Mouse (Mus musculus) E14TG2a.4 (cell line): ENCODE measurements around the gene Col1a1.

Source experiments
- CTCF ChIP-seq: conservative IDR thresholded peaks from 2 replicates; pipeline ENCODE4 v1.5.1; 2014; ENCODE audit warnings: low read length
- NANOG ChIP-seq: IDR thresholded peaks from 2 replicates; pipeline ENCODE4 v1.6.1; 2014; ENCODE audit warnings: borderline replicate concordance, low read length, mixed read lengths
- POU5F1 ChIP-seq: IDR thresholded peaks from 2 replicates; pipeline ENCODE4 v1.6.1; 2014; ENCODE audit warnings: low read length, borderline replicate concordance

DNA sequence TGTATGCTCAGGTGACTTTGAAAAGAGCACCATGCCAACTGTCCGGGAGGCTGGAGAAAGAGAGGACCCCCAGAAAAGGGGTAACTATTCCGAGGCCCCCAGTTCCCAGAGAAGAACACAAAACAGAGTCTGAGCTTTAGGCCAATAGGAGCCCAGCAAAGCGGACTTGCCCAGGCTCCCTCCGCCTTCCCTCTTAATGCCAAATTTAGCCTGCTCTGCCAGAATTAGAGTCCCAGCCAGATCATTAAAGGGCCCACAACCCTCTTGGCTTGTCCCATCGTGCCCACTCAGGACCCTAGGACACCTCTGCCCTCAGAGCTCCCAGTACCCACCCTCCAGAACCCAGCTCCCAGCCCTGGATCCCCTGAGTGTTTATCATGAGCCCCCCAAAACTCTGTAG, 36.9 kb downstream of the Col1a1 start:
- TF ChIP-seq NANOG, result no peak
- no peak for TF ChIP-seq CTCF
- no peak for TF ChIP-seq POU5F1
